In the genomic region with DNA sequence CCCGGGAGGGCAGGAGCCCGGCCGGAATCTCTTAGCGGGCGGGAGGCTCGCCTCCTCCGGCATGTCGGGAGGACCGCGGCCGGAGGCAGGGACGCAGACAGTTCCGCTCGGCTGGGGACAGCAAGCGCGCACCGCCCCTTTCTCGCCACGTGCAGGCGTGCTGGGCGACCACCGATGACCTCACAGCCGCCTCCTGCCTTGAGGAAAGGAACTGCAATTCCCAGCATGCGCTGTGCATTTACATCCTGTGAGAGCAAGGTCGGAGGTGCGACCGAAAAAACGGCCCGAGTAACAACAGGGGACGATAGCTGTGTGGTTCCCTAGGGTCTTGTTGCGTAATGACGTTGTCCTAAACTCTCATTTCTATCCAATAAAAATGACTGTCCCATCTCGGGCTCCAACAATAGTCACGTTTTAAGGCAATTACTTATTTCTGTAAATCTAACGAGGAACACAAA, we compare ENCODE assay signal across 1 mouse cellular context.
TF ChIP-seq lines count a peak whose summit lies in the region.

Gene Dhx33, minus strand, starts transcription at position 122 of the 458 bp plus-strand sequence.

TF ChIP-seq in CH12.LX, 34 proteins besides CTCF, POLR2A, EP300 and RAD21 (continued from another document):
- TF ChIP-seq USF1 (IDR thresholded peaks at IDR 0.05; ENCODE audit: low read depth, low read length): peak; percentile 85
- peak; percentile 98; the same call in 1 of the 2 replicates for TF ChIP-seq GABPA (IDR thresholded peaks at IDR 0.05; ENCODE audit: insufficient replicate concordance, low read depth, low read length)
- TF ChIP-seq JUND (conservative IDR thresholded peaks at IDR 0.05; ENCODE audit: low read depth, low read length): peak; percentile 89
- TF ChIP-seq ZKSCAN1 (IDR thresholded peaks at IDR 0.05; ENCODE audit: borderline replicate concordance, low read depth, low read length): no peak
- TF ChIP-seq CHD1 (IDR thresholded peaks at IDR 0.05; ENCODE audit: low read depth, low read length): no peak; the same call in 1 of the 2 replicates
- TF ChIP-seq POLR2AphosphoS2 (IDR thresholded peaks at IDR 0.05; ENCODE audit: low read depth, low read length): peak; percentile 91
- TF ChIP-seq E2F4 (IDR thresholded peaks at IDR 0.05; ENCODE audit: insufficient replicate concordance, low read depth, low read length): peak; percentile 83; the same call in 1 of the 2 replicates
- TF ChIP-seq IRF4 (IDR thresholded peaks at IDR 0.05; ENCODE audit: low read depth, low read length): peak; percentile 93
- peak; percentile 88 for TF ChIP-seq ZMIZ1 (IDR thresholded peaks at IDR 0.05; ENCODE audit: low read depth, low read length)
- TF ChIP-seq TCF12 (IDR thresholded peaks at IDR 0.05; ENCODE audit: low read depth, low read length): peak; percentile 95
- TF ChIP-seq SIN3A (IDR thresholded peaks at IDR 0.05; ENCODE audit: low read length): peak; percentile 100
- peak; percentile 98 for TF ChIP-seq HCFC1 (IDR thresholded peaks at IDR 0.05; ENCODE audit: low read depth, low read length)
- TF ChIP-seq ZC3H11A (IDR thresholded peaks at IDR 0.05; ENCODE audit: low read depth, low read length): no peak
- TF ChIP-seq NRF1 (IDR thresholded peaks at IDR 0.05; ENCODE audit: low read depth, low read length): peak; percentile 67
- TF ChIP-seq ELF1 (IDR thresholded peaks at IDR 0.05; ENCODE audit: low read depth, low read length): peak; percentile 90
- peak; percentile 98 for TF ChIP-seq MYC (IDR thresholded peaks at IDR 0.05; ENCODE audit: low read depth, low read length)
- peak; percentile 89 for TF ChIP-seq NELFE (IDR thresholded peaks at IDR 0.05; ENCODE audit: low read depth, low read length)
TF ChIP-seq in CH12.LX: peak in this region for 29.
